Comparison of ENCODE assay signal across 7 mouse cellular contexts in the genomic region with DNA sequence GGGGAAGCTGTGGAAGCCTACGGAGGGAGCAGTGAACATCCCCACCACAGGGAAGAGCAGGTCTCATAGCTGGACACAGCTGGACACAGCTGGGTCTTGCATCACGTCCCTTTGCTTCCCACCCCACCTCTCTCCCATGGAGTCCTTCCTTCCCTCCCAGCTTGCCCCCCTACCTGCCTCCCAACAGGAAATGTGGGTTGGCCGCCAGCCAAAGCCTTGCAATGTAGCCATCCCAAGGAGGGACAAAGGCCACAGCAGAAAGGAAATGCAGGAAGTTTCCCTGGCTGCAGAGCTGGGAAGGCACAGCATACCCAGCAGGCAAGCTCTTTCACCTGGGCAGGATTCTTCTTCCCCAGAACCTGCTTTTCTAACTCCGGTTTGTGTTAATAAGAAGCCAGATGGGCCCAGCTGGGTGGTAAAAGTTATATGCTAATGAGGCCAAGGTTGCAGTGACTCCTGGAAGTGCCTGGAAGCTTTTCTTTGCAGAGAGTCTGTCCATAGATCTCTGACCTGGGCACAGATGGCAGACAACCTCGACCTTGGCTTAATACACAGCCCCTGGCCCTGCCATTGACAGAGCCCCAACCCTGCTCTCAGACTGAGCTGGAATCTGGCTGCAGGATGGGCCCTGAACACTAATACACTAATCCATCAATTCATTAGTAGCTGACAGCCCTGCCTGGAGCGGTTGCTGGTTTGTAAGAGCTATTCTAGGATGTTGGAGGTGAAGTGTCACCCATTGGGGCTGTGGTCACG. TPM values are rescaled to one million over a fixed set of nuclear protein-coding genes. Genes with fewer than 3 reads are reported as not detected.
DNase-seq lines count a peak whose midpoint lies in the region; ATAC-seq lines count a peak whose summit lies in the region.

No protein-coding gene starts in this region.

- DNase-seq in R1 (ENCODE audit: low read depth, low spot score) = peak; percentile 65
- peak; percentile 75 for DNase-seq in adrenal gland, postnatal 14 days
- peak; percentile 92 for DNase-seq in kidney, postnatal 10 days
- DNase-seq in layer of hippocampus, postnatal 36 days = no peak
- DNase-seq in forebrain, embryonic 11.5 days (ENCODE audit: low spot score) = no peak

- WGBS in heart, embryonic 16.5 days = 31% methylated on average over 7 of the region's 7 CpGs
- WGBS in stomach, embryonic 16.5 days = 24% methylated on average over 7 of the region's 7 CpGs
- 69% methylated on average over 7 of the region's 7 CpGs for WGBS in forebrain, embryonic 11.5 days

- H3K4me2 ChIP-seq in heart, embryonic 16.5 days (ENCODE audit: low read depth, low read length) = no peak overlapping the region
- H3K4me2 ChIP-seq in stomach, embryonic 16.5 days (ENCODE audit: low read depth, low read length) = no peak overlapping the region
- H3K4me2 ChIP-seq in forebrain, embryonic 11.5 days (ENCODE audit: low read depth, low read length, severe bottlenecking) = no peak overlapping the region

- no peak overlapping the region for H3K4me3 ChIP-seq in heart, embryonic 16.5 days (ENCODE audit: low read length)
- H3K4me3 ChIP-seq in stomach, embryonic 16.5 days (replicated peaks; ENCODE audit: low read length) = no peak overlapping the region
- no peak overlapping the region for H3K4me3 ChIP-seq in forebrain, embryonic 11.5 days (ENCODE audit: low read depth, low read length)

- no peaks in the 10 kb centered on the region for H3K36me3 ChIP-seq in heart, embryonic 16.5 days (ENCODE audit: control insufficient read depth, insufficient read depth)
- H3K36me3 ChIP-seq in stomach, embryonic 16.5 days (ENCODE audit: control insufficient read depth, insufficient read depth, low read length) = no peaks in the 10 kb centered on the region
- H3K36me3 ChIP-seq in forebrain, embryonic 11.5 days (ENCODE audit: control insufficient read depth, insufficient read depth, low read length) = no peaks in the 10 kb centered on the region

- H3K9ac ChIP-seq in heart, embryonic 16.5 days (ENCODE audit: low read length) = no peak overlapping the region
- H3K9ac ChIP-seq in stomach, embryonic 16.5 days (ENCODE audit: low read length) = no peak overlapping the region
- H3K9ac ChIP-seq in forebrain, embryonic 11.5 days (ENCODE audit: low read length) = no peak overlapping the region

- H3K4me1 ChIP-seq in heart, embryonic 16.5 days (ENCODE audit: control insufficient read depth, insufficient read depth, low read length) = no peaks in the 10 kb centered on the region
- peaks cover 8% of the 10 kb centered on the region for H3K4me1 ChIP-seq in stomach, embryonic 16.5 days (ENCODE audit: control insufficient read depth, insufficient read depth, low read length)
- H3K4me1 ChIP-seq in forebrain, embryonic 11.5 days (replicated peaks; ENCODE audit: control insufficient read depth, insufficient read depth, low read length) = no peaks in the 10 kb centered on the region

- no peaks in the 10 kb centered on the region for H3K27me3 ChIP-seq in heart, embryonic 16.5 days (ENCODE audit: control insufficient read depth, insufficient read depth, low read length)
- no peaks in the 10 kb centered on the region for H3K27me3 ChIP-seq in stomach, embryonic 16.5 days (ENCODE audit: control insufficient read depth, insufficient read depth, low read length)
- no peaks in the 10 kb centered on the region for H3K27me3 ChIP-seq in forebrain, embryonic 11.5 days (ENCODE audit: control insufficient read depth, insufficient read depth, low read length)

- peak; percentile 55; the same call in 1 of the 2 replicates for ATAC-seq in heart, embryonic 16.5 days (replicated peaks; ENCODE audit: extremely low read depth, insufficient read depth, low FRiP score)
- ATAC-seq in stomach, embryonic 16.5 days (ENCODE audit: insufficient read depth, low FRiP score) = peak; percentile 83
- ATAC-seq in forebrain, embryonic 11.5 days (replicated peaks; ENCODE audit: low FRiP score) = no peak

- H3K27ac ChIP-seq in heart, embryonic 16.5 days (ENCODE audit: low read length) = peak overlapping the region; percentile 40; the same call in 1 of the 2 replicates
- H3K27ac ChIP-seq in stomach, embryonic 16.5 days (ENCODE audit: low read length) = peak overlapping the region; percentile 38
- H3K27ac ChIP-seq in forebrain, embryonic 11.5 days (ENCODE audit: low read depth, low read length) = no peak overlapping the region

- no peaks in the 10 kb centered on the region; the same call in 1 of the 2 replicates for H3K9me3 ChIP-seq in heart, embryonic 16.5 days (replicated peaks; ENCODE audit: control insufficient read depth, low read length)
- no peaks in the 10 kb centered on the region for H3K9me3 ChIP-seq in stomach, embryonic 16.5 days (replicated peaks; ENCODE audit: control insufficient read depth, low read length)
- no peaks in the 10 kb centered on the region for H3K9me3 ChIP-seq in forebrain, embryonic 11.5 days (ENCODE audit: control insufficient read depth, low read length)

RNA-seq across cellular contexts. Expression of gene Chst1, which starts 46.0 kb away (rescaled TPM):
- 9.6 and 13.7 TPM in 2 replicates for total RNA-seq in adrenal gland, postnatal 14 days (2021)
- polyA plus RNA-seq in heart, embryonic 16.5 days (2015; fragmentation: Nextera tagmentation; extraction: Ambion mirVana) = 2.5 and 2.6 TPM in 2 replicates
- polyA plus RNA-seq in stomach, embryonic 16.5 days (2015; fragmentation: Nextera tagmentation; extraction: Ambion mirVana) = 4.2 and 5.1 TPM in 2 replicates
- total RNA-seq in layer of hippocampus, postnatal 36 days (2021) = 100 to 1,000 TPM; 267 to 302 TPM
- 7.2 and 7.8 TPM in 2 replicates for polyA plus RNA-seq in forebrain, embryonic 11.5 days (2014; fragmentation: Nextera tagmentation; extraction: Ambion mirVana)

Comparison
In these comparisons a context has a peak if more than half of its experiments do, and no peak if none do; other contexts are left out.
1. DNase-seq: peak in R1 (single experiment), adrenal gland, postnatal 14 days (single experiment) and kidney, postnatal 10 days (single experiment); none in layer of hippocampus, postnatal 36 days (0 of 2) and forebrain, embryonic 11.5 days (single experiment).